Mouse (Mus musculus) spleen, adult 2 months (tissue): ENCODE measurements around the gene Tbc1d1.

Experiments
- CTCF ChIP-seq: fragments of 200-500 bp; IDR thresholded peaks from 2 replicates; pipeline ENCODE4 v1.5.1; 2011; ENCODE audit warnings: mild to moderate bottlenecking, inconsistent platforms; ENCODE audit not compliant: insufficient read depth, insufficient read length, insufficient replicate concordance; ENCODE audit errors: extremely low read depth
- POLR2A ChIP-seq: fragments of 200-500 bp; IDR thresholded peaks from 2 replicates; pipeline ENCODE4 v1.6.1; 2011; ENCODE audit warnings: low read depth, low read length, inconsistent platforms

GRCm38 (mm10) chr5:64393530-64393929, 237.4 kb downstream of the Tbc1d1 start:
- TF ChIP-seq POLR2A, result no peak
- TF ChIP-seq CTCF, result no peak
